In genomic region chr6:6697418-6697979, GRCm38 (mm10) we compare ENCODE assay signal across 10 mouse cellular contexts.
DNase-seq lines count a peak whose midpoint lies in the region; ATAC-seq lines count a peak whose summit lies in the region.
"Had no signal": no experiment of that assay in that cellular context is flagged by ENCODE, and none has a peak within 500 bp of the region (broad histone marks: within the 10 kb centered on the region; RNA-seq: fewer than 3 reads in every experiment).

No protein-coding gene starts in this region.

- no peak overlapping the region for H3K27ac ChIP-seq in heart, embryonic 10.5 days
- H3K27ac ChIP-seq in intestine, embryonic 16.5 days (ENCODE audit: low read length): no peak overlapping the region

- H3K27me3 ChIP-seq in heart, embryonic 10.5 days (ENCODE audit: insufficient read depth, poor library complexity, severe bottlenecking): no peaks in the 10 kb centered on the region
- H3K27me3 ChIP-seq in intestine, embryonic 16.5 days (replicated peaks; ENCODE audit: control insufficient read depth, insufficient read depth, low read length): no peaks in the 10 kb centered on the region

- H3K9me3 ChIP-seq in heart, embryonic 10.5 days: no peaks in the 10 kb centered on the region
- H3K9me3 ChIP-seq in intestine, embryonic 16.5 days (ENCODE audit: control insufficient read depth, low read length): no peaks in the 10 kb centered on the region

- DNase-seq in heart, adult 9 months (ENCODE audit: low spot score in 2 of 2): peak; percentile 8 to 34
- no peak for DNase-seq in heart, embryonic 10.5 days (ENCODE audit: low spot score)
- DNase-seq in adrenal gland, postnatal 10 days: peak; percentile 10
- DNase-seq in lung, postnatal 14 days: peak; percentile 7
- no peak for DNase-seq in thymus, postnatal 0 days (ENCODE audit: low spot score)
- DNase-seq in thymus, postnatal 10 days (ENCODE audit: low spot score in 2 of 2): no peak
- DNase-seq: gastrocnemius, postnatal 10 days; layer of hippocampus, postnatal 36 days had no signal

- H3K36me3 ChIP-seq in heart, embryonic 10.5 days: no peaks in the 10 kb centered on the region
- no peaks in the 10 kb centered on the region for H3K36me3 ChIP-seq in intestine, embryonic 16.5 days (ENCODE audit: control insufficient read depth, insufficient read depth, low read length)

- 61% methylated on average over 10 of the region's 10 CpGs for WGBS in heart, embryonic 10.5 days
- WGBS in intestine, embryonic 16.5 days: 37% methylated on average over 10 of the region's 10 CpGs

- H3K4me1 ChIP-seq in heart, embryonic 10.5 days: no peaks in the 10 kb centered on the region
- H3K4me1 ChIP-seq in intestine, embryonic 16.5 days (ENCODE audit: control insufficient read depth, insufficient read depth, low read length): no peaks in the 10 kb centered on the region; the same call in 1 of the 2 replicates

- H3K9ac ChIP-seq in intestine, embryonic 16.5 days (ENCODE audit: low read depth, low read length): no peak overlapping the region

- H3K4me2 ChIP-seq in intestine, embryonic 16.5 days (ENCODE audit: low read depth, low read length): no peak overlapping the region

- no peak overlapping the region for H3K4me3 ChIP-seq in heart, embryonic 10.5 days
- no peak overlapping the region for H3K4me3 ChIP-seq in intestine, embryonic 16.5 days (ENCODE audit: low read length)

- peak; percentile 56; the same call in 1 of the 2 replicates for ATAC-seq in intestine, embryonic 16.5 days
- ATAC-seq in CD4-positive, CD25-positive, alpha-beta regulatory T cell, adult 4 months: no peak

Comparison
In these comparisons a context has a peak if more than half of its experiments do, and no peak if none do; other contexts are left out.
1. DNase-seq: peak in heart, adult 9 months (2 of 2), adrenal gland, postnatal 10 days (single experiment) and lung, postnatal 14 days (single experiment); none in heart, embryonic 10.5 days (single experiment), thymus, postnatal 0 days (single experiment) and thymus, postnatal 10 days (0 of 2).